ENCODE assay signal across 14 mouse cellular contexts in genomic region chr2:93377157-93377556, GRCm38 (mm10).
"Had no signal": no experiment of that assay in that cellular context is flagged by ENCODE, and none has a peak within 500 bp of the region (broad histone marks: within the 10 kb centered on the region; RNA-seq: fewer than 3 reads in every experiment).

No protein-coding gene starts in this region.

- H3K27me3 ChIP-seq: liver, embryonic 13.5 days; lung, embryonic 15.5 days; stomach, embryonic 15.5 days had no signal

- H3K27ac ChIP-seq: limb, embryonic 12.5 days; liver, embryonic 13.5 days; lung, embryonic 15.5 days; macrophage; midbrain, embryonic 12.5 days; stomach, embryonic 15.5 days had no signal

- DNase-seq: kidney, postnatal 25 days; liver; liver, embryonic 13.5 days; liver, postnatal 0 days; lung, postnatal 14 days; right cerebral cortex, postnatal 14 days; thymus, adult 2 months; thymus, postnatal 25 days had no signal

- H3K36me3 ChIP-seq: limb, embryonic 12.5 days; liver, embryonic 13.5 days; lung, embryonic 15.5 days; midbrain, embryonic 12.5 days; stomach, embryonic 15.5 days had no signal

- H3K9me3 ChIP-seq: liver, embryonic 13.5 days; lung, embryonic 15.5 days; midbrain, embryonic 12.5 days; stomach, embryonic 15.5 days had no signal

- H3K4me3 ChIP-seq: limb, embryonic 12.5 days; liver, embryonic 13.5 days; lung, embryonic 15.5 days; megakaryocyte, embryonic 14.5 days; midbrain, embryonic 12.5 days; stomach, embryonic 15.5 days had no signal

- H3K4me2 ChIP-seq: limb, embryonic 12.5 days; liver, embryonic 13.5 days; lung, embryonic 15.5 days; midbrain, embryonic 12.5 days; stomach, embryonic 15.5 days had no signal

- ATAC-seq: liver, postnatal 0 days had no signal

- H3K4me1 ChIP-seq: liver, embryonic 13.5 days; stomach, embryonic 15.5 days had no signal

- H3K9ac ChIP-seq: limb, embryonic 12.5 days; liver, embryonic 13.5 days; liver, postnatal 0 days; lung, embryonic 15.5 days; midbrain, embryonic 12.5 days; stomach, embryonic 15.5 days had no signal
